ENCODE assay signal across 11 mouse cellular contexts in the genomic region with DNA sequence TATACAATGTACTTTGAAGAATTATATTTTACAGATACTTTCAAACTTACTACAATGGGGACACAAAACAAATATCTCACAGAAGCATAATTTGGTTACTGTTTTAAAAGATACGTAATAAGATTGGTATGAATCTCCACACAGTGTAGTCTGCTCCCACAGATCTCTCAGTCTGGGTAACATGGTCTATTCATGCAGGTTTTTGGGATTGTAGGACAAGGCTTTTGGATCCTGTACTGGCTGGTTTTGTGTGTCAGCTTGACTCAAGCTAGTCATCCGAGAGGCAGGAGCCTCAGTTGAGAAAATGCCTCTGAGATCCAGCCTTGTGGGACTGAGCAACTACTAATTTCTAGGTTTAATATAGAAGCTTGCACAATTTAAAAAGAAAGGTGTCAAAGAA.
"Had no signal": no experiment of that assay in that cellular context is flagged by ENCODE, and none has a peak within 500 bp of the region (broad histone marks: within the 10 kb centered on the region; RNA-seq: fewer than 3 reads in every experiment).

No protein-coding gene starts in this region.

- H3K9me3 ChIP-seq: liver, embryonic 13.5 days; lung, embryonic 15.5 days; midbrain, embryonic 12.5 days; neural tube, embryonic 15.5 days had no signal

- H3K36me3 ChIP-seq: liver, embryonic 13.5 days had no signal

- ATAC-seq: liver, postnatal 0 days; midbrain, embryonic 16.5 days had no signal

- H3K9ac ChIP-seq: liver, embryonic 13.5 days; liver, postnatal 0 days; lung, embryonic 15.5 days; midbrain, embryonic 12.5 days; neural tube, embryonic 15.5 days had no signal

- H3K4me1 ChIP-seq: liver, embryonic 13.5 days; midbrain, embryonic 12.5 days had no signal

- H3K27ac ChIP-seq: liver, embryonic 13.5 days; lung, embryonic 15.5 days; midbrain, embryonic 12.5 days; neural tube, embryonic 15.5 days had no signal

- H3K4me2 ChIP-seq: liver, embryonic 13.5 days; lung, embryonic 15.5 days; midbrain, embryonic 12.5 days; neural tube, embryonic 15.5 days had no signal

- H3K27me3 ChIP-seq: liver, embryonic 13.5 days; lung, embryonic 15.5 days; midbrain, embryonic 12.5 days; neural tube, embryonic 15.5 days had no signal

- H3K4me3 ChIP-seq: liver, embryonic 13.5 days; lung, embryonic 15.5 days; midbrain, embryonic 12.5 days; neural tube, embryonic 15.5 days had no signal

- DNase-seq: kidney, postnatal 14 days; liver; liver, embryonic 13.5 days; liver, postnatal 0 days; lung, postnatal 14 days; thymus, adult 2 months; thymus, postnatal 25 days had no signal
